Mouse (Mus musculus) heart, adult 2 months (tissue): ENCODE measurements around the gene Arcn1.

Source experiments
- CTCF ChIP-seq: fragments of 200-600 bp; IDR thresholded peaks from 2 replicates; pipeline ENCODE4 v1.8.1; 2022; ENCODE audit warnings: antibody characterized with exemption, mild to moderate bottlenecking, moderate library complexity
- EP300 ChIP-seq: fragments of 200-500 bp; IDR thresholded peaks from 2 replicates; pipeline ENCODE4 v1.6.1; 2011; ENCODE audit warnings: low read depth, low read length, control low read depth; ENCODE audit not compliant: insufficient read depth
- POLR2A ChIP-seq: fragments of 200-500 bp; IDR thresholded peaks from 2 replicates; pipeline ENCODE4 v1.6.1; 2011; ENCODE audit warnings: mild to moderate bottlenecking, low read depth, low read length, control low read depth; ENCODE audit not compliant: insufficient read depth

- no peak for TF ChIP-seq CTCF
- no peak for TF ChIP-seq POLR2A
- TF ChIP-seq EP300 = no peak
These were observed 40.1 kb upstream of the Arcn1 start for GRCm38 (mm10) chr9:44807778-44808177.
